Mouse (Mus musculus) mesoderm, embryonic 11.5 days (tissue): ENCODE measurements around the gene Ccdc182.
A peak's percentile ranks its signal among the peaks of the same experiment; 100 is the strongest.

Experiments used
- DNase-seq: peaks from one replicate; pipeline ENCODE4 v3.0.0-alpha.2; 2012; ENCODE audit warnings: low read depth, low spot score

Gene Ccdc182

DNA sequence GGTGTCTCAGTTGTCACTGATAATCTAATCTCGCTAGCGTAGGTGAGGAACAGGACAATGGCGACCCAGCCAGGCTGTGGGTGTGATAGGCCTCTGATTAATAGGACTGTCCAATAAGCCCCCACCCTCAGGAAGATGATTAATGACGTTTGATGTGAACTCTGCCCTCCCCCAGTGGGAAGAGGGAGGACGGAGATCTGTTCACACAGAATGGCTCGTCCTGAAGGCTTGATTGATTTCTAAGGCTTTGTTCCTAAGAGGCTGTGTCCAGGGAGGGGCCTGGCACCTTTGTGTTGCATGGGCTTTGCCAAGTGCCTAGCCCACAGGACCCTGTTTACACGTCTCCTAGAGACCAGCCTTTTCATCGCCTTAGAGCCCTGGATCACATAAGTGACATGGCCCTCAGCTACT, 13.4 kb upstream of the Ccdc182 start:
- peak; percentile 84 for DNase-seq

- DNase-seq = no peak
Observed at GRCm38 (mm10) chr11:88281428-88282119, 12.3 kb upstream of the Ccdc182 start.

DNA sequence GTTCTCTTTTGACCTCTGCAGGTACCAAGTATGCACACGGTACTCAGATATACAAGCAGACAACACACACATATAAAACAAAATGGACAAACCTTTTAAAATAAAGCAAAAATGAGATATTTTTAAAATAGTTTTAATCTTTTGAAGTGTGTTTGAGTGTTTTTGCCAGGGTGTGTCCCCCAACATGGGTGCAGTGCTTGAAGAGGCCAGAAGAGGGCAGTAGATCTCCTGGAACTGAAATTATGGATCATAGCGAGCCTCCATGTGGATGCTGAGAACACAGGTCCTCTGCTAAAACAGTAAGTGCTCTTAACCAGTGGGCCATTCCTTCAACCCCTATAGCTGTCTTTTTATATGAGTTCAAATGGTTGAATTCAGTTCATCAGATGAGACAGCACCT, 11.3 kb upstream of the Ccdc182 start:
- no peak for DNase-seq

DNA sequence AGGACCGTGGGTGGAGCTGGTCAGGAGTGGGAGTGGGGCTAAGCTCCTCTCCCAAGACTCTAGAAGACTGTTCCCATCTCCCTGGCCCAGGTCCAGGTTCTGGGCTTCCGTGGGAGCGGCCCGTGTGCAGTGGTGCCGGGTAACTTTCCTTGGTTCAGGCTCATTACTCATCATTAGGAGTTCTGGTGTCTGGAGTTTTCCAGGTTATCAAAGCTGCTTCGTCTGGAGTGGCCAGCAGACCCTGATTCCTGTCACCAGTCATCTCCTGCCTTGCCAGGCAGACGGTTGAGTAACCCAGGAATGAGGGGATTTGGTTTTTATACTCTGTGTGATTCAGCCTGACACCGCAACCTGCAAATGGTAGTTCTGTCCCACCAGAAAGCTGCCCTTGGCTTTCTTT, 7.8 kb upstream of the Ccdc182 start:
- no peak for DNase-seq

- DNase-seq = no peak
Observed at GRCm38 (mm10) chr11:88288400-88288799, 5.5 kb upstream of the Ccdc182 start.

- DNase-seq = no peak
Observed at GRCm38 (mm10) chr11:88288805-88289340, 5.0 kb upstream of the Ccdc182 start.

DNA sequence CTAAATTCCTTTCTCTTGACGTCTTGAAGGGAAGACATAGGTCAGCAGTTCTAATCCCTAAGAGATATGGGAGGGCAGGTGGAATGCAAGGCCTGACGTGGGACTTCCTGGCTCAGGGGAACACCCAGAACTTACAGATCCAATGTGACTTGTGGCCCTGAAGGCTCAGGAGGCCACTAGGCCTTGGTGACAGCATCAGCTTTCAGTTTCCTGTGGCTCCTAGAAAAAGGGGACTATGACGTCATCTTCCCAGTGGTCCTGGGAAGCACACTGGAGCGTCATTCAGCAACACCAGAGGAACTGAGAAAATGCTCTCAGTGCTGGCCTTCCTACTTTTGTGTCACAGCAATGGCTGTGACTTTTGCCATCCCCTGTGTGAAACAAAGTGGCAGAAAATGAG, 2.6 kb upstream of the Ccdc182 start:
- no peak for DNase-seq

GRCm38 (mm10) chr11:88291688-88292087, 2.2 kb upstream of the Ccdc182 start:
- no peak for DNase-seq

DNA sequence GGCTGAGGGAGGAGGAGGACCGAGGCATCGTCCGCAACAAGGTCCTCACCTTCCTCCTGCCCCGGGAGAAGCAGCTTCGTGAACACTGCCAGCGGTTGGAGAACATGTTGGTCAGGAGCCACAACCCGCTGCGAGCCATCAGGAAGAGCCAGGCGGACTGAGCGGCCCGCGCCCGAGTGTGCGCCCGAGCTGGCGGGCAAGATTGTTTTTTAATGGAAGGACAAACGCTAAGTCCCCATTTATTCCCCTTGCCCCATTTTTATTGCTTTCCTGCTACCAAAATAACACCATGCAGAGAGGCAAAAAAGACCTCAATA, 494 bp downstream of the Ccdc182 start:
- DNase-seq = no peak

GRCm38 (mm10) chr11:88295298-88295697, 1.4 kb downstream of the Ccdc182 start:
- no peak for DNase-seq

DNA sequence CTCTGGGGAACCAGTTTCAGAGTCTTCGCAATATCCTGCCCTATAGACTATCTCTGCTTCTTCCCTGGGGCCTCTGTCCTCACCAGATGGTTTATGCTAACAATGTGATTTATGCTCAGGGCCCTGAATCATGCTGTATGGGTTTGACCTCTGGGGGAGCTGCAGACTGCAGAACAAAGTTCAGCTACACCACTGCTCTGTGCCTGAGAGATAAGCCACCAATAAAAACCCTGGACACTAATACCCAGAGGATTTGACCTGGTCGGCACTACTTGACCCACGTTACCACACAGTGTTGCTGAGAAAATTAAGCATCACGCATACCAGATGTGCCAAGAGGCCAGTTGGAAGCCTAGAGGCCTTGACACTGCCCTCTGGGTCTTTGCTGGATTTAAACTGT, 3.7 kb downstream of the Ccdc182 start:
- DNase-seq = peak; percentile 88

DNA sequence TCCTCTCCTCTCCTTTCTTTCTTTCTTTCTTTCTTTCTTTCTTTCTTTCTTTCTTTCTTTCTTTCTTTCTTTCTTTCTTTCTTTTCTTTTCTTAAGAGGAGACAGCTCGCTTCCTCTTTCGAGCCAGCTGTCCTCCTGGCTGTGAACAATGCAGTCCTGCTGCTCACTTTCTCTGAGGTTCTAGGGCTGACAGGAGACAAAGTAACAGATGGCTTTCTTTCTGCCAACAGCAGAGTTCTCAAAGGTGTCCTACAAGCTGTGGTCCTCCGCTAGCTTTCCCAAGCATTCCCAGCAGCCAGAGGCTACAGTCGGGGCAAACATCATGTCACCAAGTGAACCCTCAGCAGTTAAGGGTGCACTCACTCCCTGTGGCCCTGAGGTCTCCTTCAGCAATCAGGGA, 5.5 kb downstream of the Ccdc182 start:
- no peak for DNase-seq

GRCm38 (mm10) chr11:88301619-88302018, 7.8 kb downstream of the Ccdc182 start:
- DNase-seq = peak; percentile 56

GRCm38 (mm10) chr11:88305759-88306158, 11.9 kb downstream of the Ccdc182 start:
- no peak for DNase-seq

DNA sequence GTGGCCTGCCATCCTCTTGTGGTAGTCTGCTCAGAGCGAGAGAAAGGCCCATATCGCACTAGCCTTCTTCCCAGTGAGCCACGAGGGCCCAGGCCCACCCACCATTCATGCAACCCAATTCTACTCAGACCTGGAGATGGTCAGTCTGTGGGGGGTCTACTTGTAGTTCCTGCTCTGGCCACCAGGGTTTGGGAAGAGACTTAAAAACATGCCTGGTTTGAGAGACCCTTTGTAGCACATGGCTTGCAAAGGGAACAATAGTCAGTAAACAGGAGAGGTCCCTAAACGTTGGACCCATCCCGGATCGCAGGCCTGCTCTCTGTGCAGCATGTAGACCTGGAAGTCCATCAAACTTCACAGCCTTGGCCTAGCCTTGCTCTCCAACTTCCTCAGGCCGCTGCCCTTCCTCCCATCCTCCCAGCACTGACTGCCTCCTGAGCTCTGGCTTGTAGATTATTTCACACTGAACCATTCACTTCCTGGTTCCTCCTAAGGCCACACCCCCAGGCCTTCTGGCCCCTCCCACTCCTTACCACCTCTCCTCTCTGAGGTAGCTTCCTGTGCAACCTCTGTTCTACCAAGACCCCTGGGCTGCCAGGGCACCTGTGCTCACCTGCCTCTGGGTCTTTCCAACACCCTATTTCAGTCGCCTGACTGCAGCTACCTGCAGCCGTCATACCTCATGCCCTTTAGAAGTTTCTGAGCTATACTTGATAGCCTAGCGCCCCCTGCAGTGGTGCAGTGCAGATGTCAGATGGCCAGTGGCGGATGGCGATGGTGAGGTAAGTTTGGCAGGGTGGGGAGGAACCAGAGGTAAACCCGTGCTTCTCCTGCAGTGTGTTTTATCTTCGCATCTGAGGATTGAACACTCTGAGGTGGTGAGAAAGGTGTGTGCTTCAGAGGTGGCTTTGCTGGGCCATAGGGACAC, 14.0 kb downstream of the Ccdc182 start:
- DNase-seq = no peak

- DNase-seq = peak; percentile 74
Observed at GRCm38 (mm10) chr11:88309059-88309700, 15.3 kb downstream of the Ccdc182 start.

DNA sequence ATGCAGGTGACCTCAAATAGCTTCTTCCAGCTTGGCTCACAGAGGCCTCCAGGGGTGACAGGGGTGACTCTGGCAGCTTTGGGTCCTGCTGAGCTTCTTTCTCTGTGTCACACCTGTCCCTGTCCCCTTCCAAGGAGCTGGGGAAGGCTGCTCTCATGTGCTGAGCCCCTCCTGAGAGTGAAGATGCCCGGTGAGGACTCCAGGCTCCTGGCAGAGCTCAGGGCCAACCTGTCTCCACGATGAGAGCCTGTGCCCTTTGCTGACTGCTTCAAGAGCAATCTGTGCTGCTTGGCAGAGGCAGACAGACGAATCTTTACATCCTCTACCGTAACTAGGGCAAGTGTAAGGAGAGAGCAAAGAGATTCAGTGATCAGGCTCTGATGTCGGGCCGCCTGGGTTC, 16.9 kb downstream of the Ccdc182 start:
- no peak for DNase-seq

- no peak for DNase-seq
Observed at GRCm38 (mm10) chr11:88311606-88312005, 17.7 kb downstream of the Ccdc182 start.

- peak; percentile 73 for DNase-seq
Observed at GRCm38 (mm10) chr11:88313512-88313911, 19.7 kb downstream of the Ccdc182 start.

DNA sequence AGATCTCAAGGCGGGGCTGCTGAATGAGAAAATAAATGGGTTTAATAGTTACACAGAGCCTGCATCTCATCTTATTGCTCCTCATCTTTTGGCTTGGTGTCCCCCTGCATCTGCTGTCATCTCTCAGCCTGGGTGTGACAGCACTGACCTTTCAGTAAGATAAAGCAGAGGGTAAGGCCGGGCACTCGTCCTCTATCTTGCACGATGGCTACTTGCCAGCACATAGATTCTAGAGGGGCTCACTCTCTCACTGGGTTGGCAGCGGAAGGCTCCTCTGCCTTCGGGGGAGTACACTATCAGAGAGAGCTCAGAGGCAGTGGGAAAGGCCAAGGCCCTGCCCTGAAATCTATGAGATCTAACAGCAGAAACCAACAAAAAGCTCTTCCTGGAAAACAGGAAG, 20.6 kb downstream of the Ccdc182 start:
- DNase-seq = no peak

DNA sequence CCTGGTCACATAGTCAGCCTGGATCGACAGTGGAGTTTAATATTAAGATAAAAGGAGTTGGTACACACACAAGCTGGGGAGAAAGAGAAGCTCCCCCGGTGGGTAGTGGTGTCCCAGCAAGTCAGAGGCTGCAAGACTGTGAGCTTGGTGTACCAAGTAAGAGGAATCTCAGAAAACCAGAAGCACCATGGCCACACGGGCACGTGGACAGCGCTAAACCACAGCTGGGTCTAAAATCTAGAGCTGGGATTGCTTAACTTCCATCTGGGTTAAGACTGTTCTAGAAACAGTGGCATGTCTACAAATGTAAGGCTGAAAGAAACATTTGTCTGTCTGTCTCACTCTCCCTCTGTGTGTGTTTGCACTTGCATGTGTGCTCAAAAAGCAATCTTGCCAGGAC, 21.5 kb downstream of the Ccdc182 start:
- DNase-seq = no peak

DNA sequence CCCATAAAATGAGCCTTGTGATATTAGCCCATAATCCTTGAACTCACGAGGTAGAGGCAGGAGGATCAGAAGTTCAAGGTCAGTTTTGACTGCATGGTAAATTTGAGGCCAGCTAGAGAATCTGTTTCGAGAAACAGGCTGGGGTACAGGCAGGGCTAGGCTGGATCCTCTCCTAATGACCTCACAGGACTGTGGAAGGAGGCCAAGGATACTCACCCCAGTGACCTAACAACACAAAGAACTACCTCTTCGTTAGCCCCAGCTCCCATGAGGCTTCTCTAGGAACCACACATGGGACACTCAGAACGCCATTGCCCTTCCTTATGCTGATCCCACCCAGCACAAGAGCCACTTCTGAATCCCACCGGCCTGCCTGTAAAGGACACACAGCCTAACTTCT, 25.0 kb downstream of the Ccdc182 start:
- DNase-seq = no peak
